Mouse (Mus musculus) embryo, embryonic 10.5 days (tissue): ENCODE results near the gene Vmn1r230.

ENCODE experiments used
- DNase-seq: peaks from one replicate; pipeline ENCODE4 v3.0.0-alpha.2; 2015; ENCODE audit warnings: low spot score

The Vmn1r230 gene

DNA sequence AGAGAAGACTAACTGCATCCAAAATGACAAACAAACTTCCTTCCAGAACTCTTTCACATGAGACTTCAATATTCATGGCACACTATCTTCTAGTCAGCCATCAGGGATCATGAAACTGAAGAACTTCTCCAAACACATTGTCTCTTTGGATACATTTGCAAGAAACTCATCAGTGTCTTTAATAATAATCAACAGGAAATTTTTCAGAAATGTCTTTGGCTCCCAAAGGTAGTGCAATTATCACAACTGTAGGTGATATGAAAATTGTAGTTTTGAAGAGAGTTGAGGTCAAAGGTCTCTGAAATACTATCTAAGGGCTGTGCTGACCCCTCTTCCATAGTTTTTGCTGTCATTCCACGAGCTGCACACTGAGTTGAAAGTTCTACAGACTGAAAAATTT, at the start of gene Vmn1r230:
TSS of gene Vmn1r230 (plus strand) at position 301 of the 400 bp plus-strand sequence.
- no peak for DNase-seq

DNA sequence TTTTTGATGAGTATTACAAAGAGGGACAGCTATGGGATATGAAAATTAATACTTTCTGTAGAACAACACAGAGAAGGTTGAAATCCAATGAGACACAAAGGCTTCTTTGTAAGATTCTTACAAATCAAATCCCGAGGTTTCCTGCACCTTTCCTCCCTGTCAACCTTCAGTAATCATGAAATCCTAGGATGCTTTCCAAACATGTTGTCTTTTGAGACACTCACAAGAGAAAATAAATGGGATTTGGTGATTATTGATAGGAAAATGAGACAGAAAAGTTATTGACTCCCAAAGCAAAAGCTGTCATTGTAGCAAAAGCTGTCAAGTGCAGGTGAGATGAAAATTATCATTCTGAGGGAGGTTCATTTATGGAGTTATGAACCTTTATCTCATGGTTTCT, 29.0 kb upstream of the Vmn1r230 start, which contains the start of gene Vmn1r229:
TSS of gene Vmn1r229 (plus strand) at position 301 of the 400 bp plus-strand sequence.
- no peak for DNase-seq
